Mouse (Mus musculus): ENCODE results near the gene Tub.

GRCm38 (mm10) chr7:109012998-109013625 is 63.0 kb downstream of the Tub start:
- TF ChIP-seq CTCF (IDR thresholded peaks at IDR 0.05; ENCODE audit: extremely low read depth, insufficient read depth, insufficient read length, insufficient replicate concordance) (no peak), POLR2A (IDR thresholded peaks at IDR 0.05; ENCODE audit: low read depth, low read length) (no peak)

All from spleen, adult 2 months (tissue).